Mouse (Mus musculus) myocyte (in vitro differentiated cells): Measurements from ENCODE around the gene Dyrk4.

ENCODE experiments used
- E2F4 ChIP-seq: IDR thresholded peaks from one replicate; pipeline ENCODE4 v1.6.1; 2011; ENCODE audit warnings: mild to moderate bottlenecking, control low read depth, moderate library complexity; ENCODE audit not compliant: insufficient read depth
- MYOG ChIP-seq, 3 experiments: IDR thresholded peaks; one replicate each; pipeline ENCODE4 v1.6.1; 2011; ENCODE audit warnings: control low read depth in 2 of 3, low read depth in 2 of 3, mild to moderate bottlenecking in 2 of 3; ENCODE audit not compliant: insufficient read length in 2 of 3, control insufficient read depth in 1 of 3, insufficient read depth in 1 of 3
- POLR2A ChIP-seq: IDR thresholded peaks from one replicate; pipeline ENCODE4 v1.6.1; 2011; ENCODE audit warnings: low read depth, mild to moderate bottlenecking, control low read depth, moderate library complexity; ENCODE audit not compliant: insufficient read length
- TCF12 ChIP-seq: IDR thresholded peaks from one replicate; pipeline ENCODE4 v1.6.1; 2011; ENCODE audit warnings: mild to moderate bottlenecking, control low read depth; ENCODE audit not compliant: poor library complexity, insufficient read depth, severe bottlenecking
- USF1 ChIP-seq: IDR thresholded peaks from one replicate; pipeline ENCODE4 v1.6.1; 2011; ENCODE audit warnings: low read depth, mild to moderate bottlenecking, control low read depth, moderate library complexity

- peak; percentile 59 for TF ChIP-seq POLR2A
- TF ChIP-seq E2F4, result peak; percentile 93
- peak; percentile 88 for TF ChIP-seq USF1
- no peak for TF ChIP-seq TCF12
- peak in 2 of 3 experiments; percentile 35 to 70 for TF ChIP-seq MYOG (IDR thresholded peaks at IDR 0.05; ENCODE audit: control insufficient read depth in 1 of 3, insufficient read depth in 1 of 3, insufficient read length in 2 of 3, low read depth in 2 of 3)
These were observed 18.0 kb upstream of the Dyrk4 start, which contains the start of the genes Rad51ap1 and D6Wsu163e for GRCm38 (mm10) chr6:126939487-126940171.
